ENCODE assay signal across 9 mouse cellular contexts in genomic region chr2:103643584-103644211, GRCm38 (mm10).
DNase-seq lines count a peak whose midpoint lies in the region; ATAC-seq lines count a peak whose summit lies in the region.
"Had no signal": no experiment of that assay in that cellular context is flagged by ENCODE, and none has a peak within 500 bp of the region (broad histone marks: within the 10 kb centered on the region; RNA-seq: fewer than 3 reads in every experiment).

No protein-coding gene starts in this region.

- peak overlapping the region; percentile 27; the same call in 1 of the 2 replicates for H3K27ac ChIP-seq in hindbrain, embryonic 15.5 days (replicated peaks)
- peak overlapping the region; percentile 28; the same call in 1 of the 2 replicates for H3K27ac ChIP-seq in neural tube, embryonic 15.5 days (replicated peaks)
- H3K27ac ChIP-seq: limb, embryonic 15.5 days had no signal

- H3K27me3 ChIP-seq in hindbrain, embryonic 15.5 days, result no peaks in the 10 kb centered on the region
- peaks cover 32% of the 10 kb centered on the region for H3K27me3 ChIP-seq in neural tube, embryonic 15.5 days (replicated peaks)
- H3K27me3 ChIP-seq: limb, embryonic 15.5 days had no signal

- H3K4me3 ChIP-seq in hindbrain, embryonic 15.5 days, result no peak overlapping the region
- H3K4me3 ChIP-seq in neural tube, embryonic 15.5 days (replicated peaks), result no peak overlapping the region
- H3K4me3 ChIP-seq: limb, embryonic 15.5 days had no signal

- H3K9ac ChIP-seq in hindbrain, embryonic 15.5 days, result no peak overlapping the region
- H3K9ac ChIP-seq in neural tube, embryonic 15.5 days (replicated peaks), result no peak overlapping the region
- H3K9ac ChIP-seq: limb, embryonic 15.5 days had no signal

- DNase-seq in adrenal gland, adult 8-10 months, result peak; percentile 38
- DNase-seq in adrenal gland, postnatal 4 days (ENCODE audit: low spot score in 2 of 2), result no peak
- peak; percentile 8 to 12 for DNase-seq in left cerebral cortex, adult 18-20 months (ENCODE audit: low spot score in 2 of 2)
- no peak for DNase-seq in left cerebral cortex, postnatal 4 days
- no peak for DNase-seq in B cell, adult 2 months
- no peak for DNase-seq in kidney, adult 11 months

- no peaks in the 10 kb centered on the region for H3K9me3 ChIP-seq in hindbrain, embryonic 15.5 days
- H3K9me3 ChIP-seq in neural tube, embryonic 15.5 days (replicated peaks), result no peaks in the 10 kb centered on the region
- H3K9me3 ChIP-seq: limb, embryonic 15.5 days had no signal

- intact Hi-C loops in left cerebral cortex, postnatal 4 days (cut with DNase I), result no loop called here

- H3K36me3 ChIP-seq in hindbrain, embryonic 15.5 days, result no peaks in the 10 kb centered on the region
- H3K36me3 ChIP-seq in neural tube, embryonic 15.5 days, result no peaks in the 10 kb centered on the region
- H3K36me3 ChIP-seq: limb, embryonic 15.5 days had no signal

- ATAC-seq in hindbrain, embryonic 15.5 days (ENCODE audit: low FRiP score, low read depth), result peak; percentile 64
- ATAC-seq in neural tube, embryonic 15.5 days (ENCODE audit: low FRiP score), result peak; percentile 53; the same call in 1 of the 2 replicates

- H3K4me1 ChIP-seq in hindbrain, embryonic 15.5 days (replicated peaks), result peaks cover 24% of the 10 kb centered on the region
- H3K4me1 ChIP-seq in neural tube, embryonic 15.5 days, result peaks cover 16% of the 10 kb centered on the region

- no peak overlapping the region for H3K4me2 ChIP-seq in hindbrain, embryonic 15.5 days
- no peak overlapping the region for H3K4me2 ChIP-seq in neural tube, embryonic 15.5 days
- H3K4me2 ChIP-seq: limb, embryonic 15.5 days had no signal

- WGBS in hindbrain, embryonic 15.5 days, result 10% methylated on average over 4 of the region's 4 CpGs
- WGBS in neural tube, embryonic 15.5 days, result 6% methylated on average over 4 of the region's 4 CpGs

Comparison
In these comparisons a context has a peak if more than half of its experiments do, and no peak if none do; other contexts are left out.
1. DNase-seq: peak in adrenal gland, adult 8-10 months (single experiment) and left cerebral cortex, adult 18-20 months (2 of 2); none in adrenal gland, postnatal 4 days (0 of 2), left cerebral cortex, postnatal 4 days (single experiment), B cell, adult 2 months (0 of 2) and kidney, adult 11 months (single experiment).